Mouse (Mus musculus): ENCODE results near the gene Srsf2.

DNA sequence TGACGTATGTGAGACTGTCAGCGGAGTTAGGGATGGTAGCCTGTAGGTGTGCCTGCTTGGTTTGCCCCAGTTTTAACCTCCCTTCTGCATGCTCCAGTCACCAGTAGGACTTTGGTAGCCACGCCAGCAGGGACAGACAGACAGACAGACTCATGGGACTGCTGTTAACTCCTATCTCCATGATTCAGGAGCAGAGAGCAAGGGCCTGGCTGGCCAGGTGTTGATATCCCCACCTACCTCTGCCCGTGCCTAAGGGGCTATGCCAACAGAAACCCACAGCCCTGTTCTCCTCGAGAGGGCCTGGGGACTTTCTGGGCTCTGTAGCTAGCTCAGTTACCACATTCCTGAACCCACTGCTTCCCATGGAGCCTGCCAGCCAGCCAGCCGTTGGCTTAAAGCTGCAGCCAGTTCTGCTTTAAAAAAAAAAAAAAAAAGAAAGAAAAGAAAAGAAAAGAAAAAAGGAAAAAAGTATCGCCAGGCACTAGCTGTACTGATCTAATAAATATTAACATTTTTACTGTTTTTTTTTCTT, 37.9 kb downstream of the Srsf2 start:
- no peak for TF ChIP-seq CTCF (IDR thresholded peaks at IDR 0.05; ENCODE audit: borderline replicate concordance, control insufficient read depth, extremely low read depth, insufficient read depth, low read length, poor library complexity)
- TF ChIP-seq POLR2A (IDR thresholded peaks at IDR 0.05; ENCODE audit: control insufficient read depth, extremely low read depth, insufficient read depth, low read length, poor library complexity), result no peak

Data from thymus, adult 2 months (tissue).